Mouse (Mus musculus): ENCODE data around the gene Slamf7.

DNA sequence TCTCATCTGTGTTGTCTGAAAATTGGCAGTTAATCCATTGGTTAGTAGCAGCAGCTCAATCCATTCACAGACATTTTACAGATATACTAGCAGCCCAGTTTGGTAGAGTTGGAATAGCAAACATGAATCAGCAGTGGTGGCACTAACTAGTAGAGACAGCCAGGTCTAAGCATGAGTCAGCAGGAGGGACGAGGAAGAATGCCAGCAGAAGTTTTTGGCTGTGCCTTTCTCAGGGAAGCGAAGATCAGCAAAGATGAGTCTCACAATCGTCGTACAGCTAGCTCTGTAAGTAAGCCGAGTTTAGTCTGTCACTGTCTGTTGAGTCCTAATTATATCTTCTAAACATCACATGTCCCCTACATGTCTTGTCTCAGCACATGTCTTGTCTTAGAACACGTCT lies 13.5 kb upstream of the Slamf7 start:
- no peak for TF ChIP-seq CTCF (IDR thresholded peaks at IDR 0.05; ENCODE audit: control insufficient read depth, insufficient read depth, insufficient read length)
- no peak for TF ChIP-seq MAX (IDR thresholded peaks at IDR 0.05)
- no peak for TF ChIP-seq CEBPB (IDR thresholded peaks at IDR 0.05; ENCODE audit: low read depth)

All from C2C12 (cell line).